Mouse (Mus musculus) hindbrain, embryonic 14.5 days (tissue): ENCODE measurements around the gene Tff3. TPM values are rescaled to one million over a fixed set of nuclear protein-coding genes. Genes with fewer than 3 reads are reported as not detected.

ENCODE experiments used
- ATAC-seq: fragments of 200-750 bp; cut with Nextera tagmentation; 2 replicates; pipeline ENCODE4 v1.8.0; 2017; ENCODE audit warnings: moderate number of reproducible peaks, mild to moderate bottlenecking, moderate TSS enrichment, moderate library complexity; ENCODE audit not compliant: low FRiP score
- DNase-seq: peaks from one replicate; pipeline ENCODE4 v3.0.0-alpha.2; 2015; ENCODE audit warnings: low spot score
- H3K27ac ChIP-seq: fragments of 300-500 bp; sonication (generic); 2 replicates; pipeline ENCODE4 v1.5.1; 2014; ENCODE audit warnings: mild to moderate bottlenecking, moderate library complexity
- H3K27me3 ChIP-seq: fragments of 300-500 bp; sonication (generic); 2 replicates; pipeline ENCODE4 v1.6.1; 2014; ENCODE audit warnings: mild to moderate bottlenecking, low read length, mixed read lengths; ENCODE audit not compliant: control insufficient read depth, insufficient read depth
- H3K36me3 ChIP-seq: fragments of 300-500 bp; sonication (generic); replicated peaks from 2 replicates; pipeline ENCODE4 v1.6.1; 2014; ENCODE audit not compliant: control insufficient read depth, insufficient read depth
- H3K4me1 ChIP-seq: fragments of 300-500 bp; sonication (generic); replicated peaks from 2 replicates; pipeline ENCODE4 v1.6.1; 2014; ENCODE audit warnings: antibody characterized with exemption, low read length, mixed read lengths; ENCODE audit not compliant: control insufficient read depth, insufficient read depth
- H3K4me2 ChIP-seq: fragments of 300-500 bp; sonication (generic); replicated peaks from 2 replicates; pipeline ENCODE4 v1.6.1; 2014; ENCODE audit warnings: mild to moderate bottlenecking, moderate library complexity
- H3K4me3 ChIP-seq: fragments of 300-500 bp; sonication (generic); replicated peaks from 2 replicates; pipeline ENCODE4 v1.5.1; 2014; ENCODE audit warnings: mild to moderate bottlenecking, low read length
- H3K9ac ChIP-seq: fragments of 300-500 bp; sonication (generic); 2 replicates; pipeline ENCODE4 v1.6.1; 2014
- H3K9me3 ChIP-seq: fragments of 300-500 bp; sonication (generic); 2 replicates; pipeline ENCODE4 v1.6.1; 2016; ENCODE audit warnings: low read length; ENCODE audit not compliant: control insufficient read depth
- WGBS: fragments of 180-500 bp; shearing (Covaris S2); extraction: QIAGEN DNeasy Blood & Tissue Kit; methylation state at CpG from one replicate; pipeline ENCODE4 v1.1.7; 2014; 5-methylcytosine and 5-hydroxymethylcytosine counted together
- polyA plus RNA-seq: library from polyadenylated mRNA; unstranded; fragments of >200 nt; fragmentation: Nextera tagmentation; extraction: Ambion mirVana; gene quantifications from 2 replicates; pipeline ENCODE4 v1.2.1, GENCODE M21; 2014

The Tff3 gene
- polyA plus RNA-seq, 1 experiment from 2014 or later, result 4.5 TPM

GRCm38 (mm10) chr17:31086196-31086595, 43.2 kb downstream of the Tff3 start:
- H3K4me3 ChIP-seq, result no peak overlapping the region
- peaks cover 36% of the 10 kb centered on the region for H3K4me1 ChIP-seq
- no peaks in the 10 kb centered on the region for H3K9me3 ChIP-seq
- no peak overlapping the region for H3K27ac ChIP-seq
- no peak for DNase-seq
- H3K9ac ChIP-seq, result no peak overlapping the region
- H3K36me3 ChIP-seq, result no peaks in the 10 kb centered on the region
- WGBS, result 89% methylated on average over 7 of the region's 7 CpGs
- H3K4me2 ChIP-seq, result no peak overlapping the region
- H3K27me3 ChIP-seq, result no peaks in the 10 kb centered on the region
- no peak for ATAC-seq

- WGBS, result 90% methylated on average over 3 of the region's 3 CpGs
- no peak overlapping the region for H3K4me3 ChIP-seq
These were observed 43.9 kb downstream of the Tff3 start for GRCm38 (mm10) chr17:31085519-31085918.

GRCm38 (mm10) chr17:31082296-31083078, 47.0 kb downstream of the Tff3 start:
- Histone ChIP-seq H3K27ac (no peak overlapping the region), H3K4me2 (no peak overlapping the region), H3K36me3 (no peaks in the 10 kb centered on the region), H3K4me3 (no peak overlapping the region), H3K9me3 (no peaks in the 10 kb centered on the region), H3K9ac (no peak overlapping the region), H3K4me1 (peaks cover 14% of the 10 kb centered on the region; the same call in 1 of the 2 replicates), H3K27me3 (no peaks in the 10 kb centered on the region)
- 90% methylated on average over 4 of the region's 4 CpGs for WGBS
- no peak for ATAC-seq
- DNase-seq, result no peak

More at GRCm38 (mm10) chr17:31085519-31085918, 43.9 kb downstream of the Tff3 start:
- DNase-seq (no peak), ATAC-seq (no peak)
- Histone ChIP-seq H3K36me3 (no peaks in the 10 kb centered on the region), H3K9ac (no peak overlapping the region), H3K27me3 (no peaks in the 10 kb centered on the region), H3K27ac (no peak overlapping the region), H3K4me2 (no peak overlapping the region), H3K9me3 (no peaks in the 10 kb centered on the region), H3K4me1 (peaks cover 31% of the 10 kb centered on the region)

GRCm38 (mm10) chr17:31079078-31079840, 50.2 kb downstream of the Tff3 start:
- peaks cover 24% of the 10 kb centered on the region for H3K4me1 ChIP-seq
- no peaks in the 10 kb centered on the region for H3K27me3 ChIP-seq
- DNase-seq (no peak), ATAC-seq (0 out of 2 replicates have a peak, but pooled peaks have one; percentile 27)
- no peak overlapping the region for H3K4me2 ChIP-seq
- WGBS, result 55% methylated on average over 12 of the region's 12 CpGs
- H3K27ac ChIP-seq, result no peak overlapping the region
- no peak overlapping the region for H3K4me3 ChIP-seq
- H3K9ac ChIP-seq, result no peak overlapping the region
- H3K9me3 ChIP-seq, result no peaks in the 10 kb centered on the region
- no peaks in the 10 kb centered on the region for H3K36me3 ChIP-seq

- no peaks in the 10 kb centered on the region for H3K36me3 ChIP-seq
- DNase-seq (no peak), ATAC-seq (no peak)
- H3K9ac ChIP-seq, result no peak overlapping the region
- no peak overlapping the region for H3K27ac ChIP-seq
- H3K4me1 ChIP-seq, result peaks cover 31% of the 10 kb centered on the region
- H3K27me3 ChIP-seq, result no peaks in the 10 kb centered on the region
- H3K9me3 ChIP-seq, result no peaks in the 10 kb centered on the region
- no peak overlapping the region for H3K4me3 ChIP-seq
- WGBS, result 81% methylated on average over 11 of the region's 11 CpGs
- no peak overlapping the region for H3K4me2 ChIP-seq
These were observed 50.9 kb downstream of the Tff3 start for GRCm38 (mm10) chr17:31078581-31078980.

- DNase-seq, result no peak
- Histone ChIP-seq H3K27ac (no peak overlapping the region), H3K9ac (no peak overlapping the region), H3K27me3 (no peaks in the 10 kb centered on the region), H3K36me3 (no peaks in the 10 kb centered on the region), H3K9me3 (no peaks in the 10 kb centered on the region), H3K4me2 (no peak overlapping the region), H3K4me3 (no peak overlapping the region), H3K4me1 (peaks cover 40% of the 10 kb centered on the region)
- WGBS, result 81% methylated on average over 5 of the region's 5 CpGs
- ATAC-seq, result no peak
These were observed 51.9 kb downstream of the Tff3 start for GRCm38 (mm10) chr17:31077561-31077960.

- H3K4me2 ChIP-seq, result no peak overlapping the region
- H3K27me3 ChIP-seq, result no peaks in the 10 kb centered on the region
- no peak overlapping the region; the same call in 1 of the 2 replicates for H3K27ac ChIP-seq
- H3K9me3 ChIP-seq, result no peaks in the 10 kb centered on the region
- 90% methylated on average over 5 of the region's 5 CpGs for WGBS
- DNase-seq (no peak), ATAC-seq (no peak)
- no peak overlapping the region for H3K4me3 ChIP-seq
- H3K36me3 ChIP-seq, result no peaks in the 10 kb centered on the region
- no peak overlapping the region for H3K9ac ChIP-seq
- H3K4me1 ChIP-seq, result peaks cover 51% of the 10 kb centered on the region
These were observed 54.0 kb downstream of the Tff3 start for GRCm38 (mm10) chr17:31075471-31075870.

Other genes with a start within 250 kb of the Tff3 start
- 0.85 and 0.96 TPM in 2 replicates for gene Glp1r, start 227.8 kb downstream of the Tff3 start, polyA plus RNA-seq
- 0.17 TPM in 1 of 2 replicates, not detected in the other for gene Umodl1, start 175.0 kb downstream of the Tff3 start, polyA plus RNA-seq
- gene Abcg1, start 72.0 kb downstream of the Tff3 start, polyA plus RNA-seq, result 19.3 and 21.1 TPM in 2 replicates
- gene Tff2, start 14.6 kb upstream of the Tff3 start, polyA plus RNA-seq, result not detected in 2 replicates
- not detected in 2 replicates for gene Tff1, start 35.6 kb upstream of the Tff3 start, polyA plus RNA-seq
- 0.11 TPM in 1 of 2 replicates, not detected in the other for gene Tmprss3, start 69.3 kb upstream of the Tff3 start, polyA plus RNA-seq
- not detected in 2 replicates for gene Ubash3a, start 78.2 kb upstream of the Tff3 start, polyA plus RNA-seq
- 3.5 and 5.0 TPM in 2 replicates for gene Rsph1, start 147.7 kb upstream of the Tff3 start, polyA plus RNA-seq
- 10.4 and 11.6 TPM in 2 replicates for gene Slc37a1, start 157.1 kb upstream of the Tff3 start, polyA plus RNA-seq